Mouse (Mus musculus) midbrain, embryonic 13.5 days (tissue): Measurements from ENCODE around the gene Snf8. TPM values are rescaled to one million over a fixed set of nuclear protein-coding genes. Genes with fewer than 3 reads are reported as not detected.
A peak's percentile ranks its signal among the peaks of the same experiment; 100 is the strongest.

Source experiments
- ATAC-seq: fragments of 200-750 bp; cut with Nextera tagmentation; 2 replicates; pipeline ENCODE4 v1.8.0; 2017; ENCODE audit warnings: mild to moderate bottlenecking, moderate TSS enrichment, moderate library complexity
- H3K27ac ChIP-seq: fragments of 300-500 bp; sonication (generic); 2 replicates; pipeline ENCODE4 v1.5.1; 2015; ENCODE audit warnings: inconsistent platforms, mild to moderate bottlenecking, moderate library complexity
- H3K27me3 ChIP-seq: fragments of 300-500 bp; sonication (generic); 2 replicates; pipeline ENCODE4 v1.6.1; 2015; ENCODE audit warnings: mild to moderate bottlenecking, inconsistent platforms
- H3K36me3 ChIP-seq: fragments of 300-500 bp; sonication (generic); 2 replicates; pipeline ENCODE4 v1.6.1; 2015; ENCODE audit warnings: mild to moderate bottlenecking, inconsistent platforms
- H3K4me1 ChIP-seq: fragments of 300-500 bp; sonication (generic); replicated peaks from 2 replicates; pipeline ENCODE4 v1.6.1; 2015; ENCODE audit warnings: inconsistent platforms
- H3K4me2 ChIP-seq: fragments of 300-500 bp; sonication (generic); replicated peaks from 2 replicates; pipeline ENCODE4 v1.6.1; 2015; ENCODE audit warnings: moderate library complexity, mild to moderate bottlenecking, inconsistent platforms
- H3K4me3 ChIP-seq: fragments of 300-500 bp; sonication (generic); replicated peaks from 2 replicates; pipeline ENCODE4 v1.5.1; 2015; ENCODE audit warnings: mild to moderate bottlenecking, inconsistent platforms
- H3K9ac ChIP-seq: fragments of 300-500 bp; sonication (generic); replicated peaks from 2 replicates; pipeline ENCODE4 v1.6.1; 2015; ENCODE audit warnings: mild to moderate bottlenecking, inconsistent platforms
- H3K9me3 ChIP-seq: fragments of 300-500 bp; sonication (generic); 2 replicates; pipeline ENCODE4 v1.6.1; 2016; ENCODE audit warnings: mild to moderate bottlenecking, inconsistent platforms
- WGBS: fragments of 180-500 bp; shearing (Covaris S2); methylation state at CpG from one replicate; pipeline ENCODE4 v1.1.7; 2015; 5-methylcytosine and 5-hydroxymethylcytosine counted together
- polyA plus RNA-seq: library from polyadenylated mRNA; unstranded; fragments of >200 nt; fragmentation: Nextera tagmentation; extraction: Ambion mirVana; gene quantifications from 2 replicates; pipeline ENCODE4 v1.2.1, GENCODE M21; 2015

Gene Snf8
- polyA plus RNA-seq, 1 experiment from 2014 or later = 142 TPM

DNA sequence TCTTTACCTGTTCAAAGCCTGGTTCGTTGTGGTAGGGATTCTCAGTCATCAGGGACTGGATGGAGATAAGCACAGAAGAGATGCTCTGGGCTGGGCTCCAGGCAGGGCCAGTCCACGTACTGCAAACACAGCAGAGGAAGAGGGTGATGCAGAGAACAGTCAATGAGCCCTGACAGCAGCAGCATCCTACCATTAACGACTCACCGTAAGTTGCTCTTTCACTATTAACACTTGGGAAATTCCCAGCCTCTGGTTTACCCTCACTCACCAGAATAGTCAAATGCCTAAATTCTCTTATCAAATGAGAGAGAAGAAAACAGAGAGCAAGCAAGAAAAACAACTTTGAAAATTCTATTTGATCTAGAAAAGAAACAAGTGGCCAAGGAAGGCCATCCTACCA, 23.6 kb downstream of the Snf8 start:
- Histone ChIP-seq H3K4me2 (no peak overlapping the region), H3K27ac (no peak overlapping the region), H3K36me3 (peaks cover 68% of the 10 kb centered on the region), H3K4me1 (peaks cover 14% of the 10 kb centered on the region), H3K9me3 (no peaks in the 10 kb centered on the region), H3K4me3 (no peak overlapping the region), H3K27me3 (no peaks in the 10 kb centered on the region), H3K9ac (no peak overlapping the region)
- no peak for ATAC-seq
- WGBS = 92% methylated on average over 4 of the region's 4 CpGs

DNA sequence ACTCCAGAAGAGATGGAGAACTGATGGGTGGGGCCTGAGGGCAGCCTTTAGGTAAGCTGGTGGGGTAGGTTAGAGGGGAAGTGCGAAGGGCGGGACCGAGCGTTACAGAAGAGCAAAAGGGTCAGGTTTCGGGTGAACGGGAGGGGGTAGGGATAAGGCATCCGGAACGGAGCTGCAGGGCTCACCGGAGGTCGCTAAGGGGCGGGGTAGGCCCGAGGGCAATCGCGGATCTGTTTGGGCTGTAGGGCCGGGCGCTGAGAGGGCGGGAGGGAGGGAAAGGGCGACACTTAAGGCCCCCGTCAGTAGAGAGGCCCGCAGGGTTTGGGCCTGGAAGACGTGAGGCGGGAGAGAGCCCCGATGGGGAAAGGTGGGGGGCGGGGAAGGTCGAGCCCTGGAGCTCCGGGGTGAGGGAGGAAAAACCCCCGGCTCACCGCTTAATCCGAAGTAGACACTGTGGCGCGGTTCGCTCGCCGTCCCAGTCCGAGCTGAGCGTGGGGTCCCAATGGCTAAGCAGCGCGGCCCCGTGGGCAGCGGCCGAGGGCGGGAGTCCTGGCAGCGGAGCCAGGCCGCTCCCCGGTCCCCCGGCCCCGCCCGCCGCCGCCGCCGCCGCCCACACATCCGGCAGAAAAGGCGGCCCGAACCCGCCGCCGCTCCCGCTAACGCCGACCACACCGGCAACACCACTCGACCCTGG, 30.0 kb downstream of the Snf8 start:
- ATAC-seq = peak; percentile 75
- H3K4me2 ChIP-seq = peak overlapping the region; percentile 98
- peak overlapping the region; percentile 85 for H3K27ac ChIP-seq
- no peaks in the 10 kb centered on the region for H3K27me3 ChIP-seq
- H3K9ac ChIP-seq = peak overlapping the region; percentile 98
- WGBS = under 1% methylated on average over 54 of the region's 64 CpGs
- H3K9me3 ChIP-seq = no peaks in the 10 kb centered on the region
- H3K4me3 ChIP-seq = peak overlapping the region; percentile 95
- H3K36me3 ChIP-seq = peaks cover 21% of the 10 kb centered on the region
- H3K4me1 ChIP-seq = peaks cover 34% of the 10 kb centered on the region

DNA sequence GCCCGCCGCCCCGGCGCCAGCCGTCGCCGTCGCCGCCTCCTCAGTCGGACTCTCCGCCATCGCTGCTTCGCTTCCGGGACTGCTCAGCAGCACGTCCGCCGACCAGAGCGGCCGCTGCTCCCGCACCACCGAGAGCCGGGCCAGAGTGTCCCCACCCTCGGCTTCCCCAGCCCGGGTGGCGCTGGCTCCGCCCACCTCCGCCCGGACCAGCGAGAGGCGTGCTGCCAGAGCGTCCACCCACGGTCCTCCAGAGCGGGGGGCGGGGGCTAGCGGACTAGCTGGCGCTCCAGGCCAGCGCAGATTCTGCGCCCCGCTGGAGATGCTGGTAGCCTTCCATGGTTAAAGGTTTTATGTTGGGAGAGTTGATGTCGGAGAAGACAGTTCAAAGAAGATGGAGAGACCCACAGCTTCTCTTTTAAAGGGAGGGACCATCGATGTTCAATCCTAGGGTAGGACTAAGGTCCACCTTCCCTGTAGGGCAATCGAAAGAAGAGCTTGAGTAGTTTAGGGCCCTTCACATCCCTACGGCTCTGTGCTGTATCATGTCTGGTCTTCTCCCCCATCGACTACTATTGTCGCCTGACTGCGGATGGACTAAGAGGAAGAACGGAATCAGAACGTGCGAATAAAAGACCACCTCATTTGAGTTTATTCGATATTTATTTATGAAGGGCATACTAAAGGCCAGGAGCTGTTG, 30.7 kb downstream of the Snf8 start, which contains the start of gene Ube2z:
Gene Ube2z (minus strand): TSS at position 174 of the 697 bp plus-strand sequence.
- H3K4me3 ChIP-seq = peak within 1 kb of the TSS; percentile 95
- no peaks in the 10 kb centered on the region for H3K9me3 ChIP-seq
- 5% methylated on average over 47 of the region's 50 CpGs for WGBS
- H3K36me3 ChIP-seq = peaks cover 14% of the 10 kb centered on the region
- H3K9ac ChIP-seq = peak within 1 kb of the TSS; percentile 98
- H3K4me2 ChIP-seq = peak within 1 kb of the TSS; percentile 98
- H3K27me3 ChIP-seq = no peaks in the 10 kb centered on the region
- peak within 1 kb of the TSS; percentile 85 for H3K27ac ChIP-seq
- H3K4me1 ChIP-seq = peaks cover 34% of the 10 kb centered on the region
- peak; percentile 100 for ATAC-seq

DNA sequence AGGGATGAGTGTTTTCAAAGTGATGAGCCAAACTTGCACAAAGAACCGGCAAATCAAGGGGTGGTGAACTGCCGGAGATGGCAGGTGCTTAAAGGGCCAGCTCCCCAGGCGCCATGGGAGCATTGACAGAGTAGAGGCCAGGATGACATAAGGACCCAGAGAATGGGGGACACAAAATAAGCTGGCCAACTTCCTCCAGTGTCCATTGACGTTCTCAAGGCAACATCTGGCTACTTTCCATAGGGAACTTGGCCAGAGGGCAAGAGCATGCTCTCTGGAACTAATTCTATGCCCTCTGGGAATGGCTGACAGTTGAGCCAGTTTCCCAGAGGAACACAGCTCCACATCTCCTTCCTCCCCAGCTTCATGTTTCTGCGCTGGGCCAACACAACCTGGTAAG, 33.5 kb downstream of the Snf8 start:
- Histone ChIP-seq H3K27me3 (no peaks in the 10 kb centered on the region), H3K4me1 (peaks cover 23% of the 10 kb centered on the region), H3K9ac (no peak overlapping the region), H3K4me3 (no peak overlapping the region), H3K36me3 (peaks cover 18% of the 10 kb centered on the region), H3K9me3 (no peaks in the 10 kb centered on the region), H3K4me2 (no peak overlapping the region), H3K27ac (no peak overlapping the region)
- WGBS = 80% methylated on average over 5 of the region's 5 CpGs
- ATAC-seq = no peak

DNA sequence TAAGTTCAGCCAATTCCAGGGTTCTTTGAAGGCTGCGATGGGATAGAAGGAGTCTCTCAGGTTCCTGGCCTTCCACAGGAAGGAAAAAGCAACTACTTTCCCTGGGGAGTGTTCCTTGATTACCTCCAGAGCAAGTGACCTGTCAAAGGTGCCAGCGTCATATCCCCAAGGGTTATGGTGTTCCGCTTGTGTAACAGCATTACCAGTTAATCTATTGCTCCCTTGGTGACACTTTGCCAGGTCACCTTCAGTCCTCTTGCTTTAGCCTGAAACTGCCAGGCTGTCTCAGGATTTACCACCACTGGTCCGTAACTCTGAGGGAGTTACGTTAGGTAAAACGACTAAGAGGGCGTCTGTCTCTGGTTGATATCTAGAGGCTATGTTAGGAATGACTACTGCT, 35.7 kb downstream of the Snf8 start:
- Histone ChIP-seq H3K27me3 (no peaks in the 10 kb centered on the region), H3K4me2 (no peak overlapping the region), H3K9ac (no peak overlapping the region), H3K27ac (no peak overlapping the region), H3K4me3 (no peak overlapping the region), H3K36me3 (peaks cover 19% of the 10 kb centered on the region), H3K4me1 (peaks cover 29% of the 10 kb centered on the region), H3K9me3 (no peaks in the 10 kb centered on the region)
- WGBS = 90% methylated on average over 7 of the region's 7 CpGs
- no peak for ATAC-seq

DNA sequence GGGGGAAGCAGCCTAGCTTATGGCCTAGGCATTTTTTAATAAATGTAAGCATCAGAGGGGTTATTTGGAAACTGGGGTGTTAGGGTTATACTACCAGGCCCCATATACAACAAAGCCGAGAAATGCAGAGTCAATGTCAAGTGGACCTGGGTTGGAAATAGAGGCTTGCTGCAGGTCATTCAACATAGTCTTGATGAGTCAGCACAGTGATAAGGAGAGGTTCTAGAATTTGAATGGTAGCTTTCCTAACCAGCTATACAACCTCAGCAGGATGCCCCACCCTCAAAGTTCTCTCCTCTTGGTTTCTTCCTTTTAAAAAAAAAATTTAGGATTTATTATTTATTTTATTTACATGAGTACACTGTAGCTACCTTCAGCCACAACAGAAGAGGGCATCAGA, 36.3 kb downstream of the Snf8 start:
- H3K36me3 ChIP-seq = peaks cover 19% of the 10 kb centered on the region
- 89% methylated on average over 1 of the region's 1 CpGs for WGBS
- ATAC-seq = no peak
- H3K4me2 ChIP-seq = no peak overlapping the region
- H3K27me3 ChIP-seq = no peaks in the 10 kb centered on the region
- H3K27ac ChIP-seq = no peak overlapping the region
- H3K9me3 ChIP-seq = no peaks in the 10 kb centered on the region
- peaks cover 23% of the 10 kb centered on the region for H3K4me1 ChIP-seq
- no peak overlapping the region for H3K9ac ChIP-seq
- no peak overlapping the region for H3K4me3 ChIP-seq

DNA sequence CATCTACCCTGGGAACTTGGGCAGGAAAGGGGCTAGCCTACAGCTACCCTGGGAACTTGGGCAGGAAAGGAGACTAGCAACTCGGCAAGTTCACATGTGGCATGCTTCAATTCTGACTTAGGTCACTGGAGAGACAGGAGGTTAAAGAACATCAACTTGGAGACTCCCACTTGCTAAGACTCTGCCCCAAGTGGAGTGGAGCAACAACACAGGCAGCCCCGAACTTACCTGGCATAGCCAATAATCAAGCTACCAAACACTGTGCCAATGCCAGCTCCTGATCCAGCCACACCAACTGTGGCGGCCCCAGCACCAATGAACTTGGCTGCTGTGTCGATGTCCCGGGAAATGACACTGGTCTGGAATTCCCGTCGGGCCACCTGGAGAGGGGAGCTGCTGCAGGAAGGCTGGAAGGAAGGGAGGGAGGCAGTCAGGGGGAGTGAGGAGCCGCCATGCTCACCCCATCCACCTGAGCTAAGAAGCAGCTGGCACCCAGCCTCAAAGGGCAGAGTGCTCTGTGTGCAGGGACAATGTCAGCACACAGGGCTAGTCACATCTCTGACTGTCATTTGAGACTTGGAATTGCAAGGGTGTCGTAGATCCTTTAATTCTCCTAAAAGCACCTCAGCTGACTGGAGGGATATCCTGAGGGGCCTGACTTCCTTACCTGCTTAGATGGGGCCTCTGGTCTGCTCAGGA, 38.8 kb downstream of the Snf8 start:
- Histone ChIP-seq H3K4me3 (0 out of 2 replicates have a peak overlapping the region, but pooled peaks have one; percentile 74), H3K4me1 (peaks cover 19% of the 10 kb centered on the region), H3K27me3 (no peaks in the 10 kb centered on the region), H3K27ac (no peak overlapping the region), H3K9ac (no peak overlapping the region), H3K4me2 (peak overlapping the region; percentile 94; the same call in 1 of the 2 replicates), H3K36me3 (peaks cover 19% of the 10 kb centered on the region), H3K9me3 (no peaks in the 10 kb centered on the region)
- WGBS = 89% methylated on average over 9 of the region's 9 CpGs
- no peak for ATAC-seq

DNA sequence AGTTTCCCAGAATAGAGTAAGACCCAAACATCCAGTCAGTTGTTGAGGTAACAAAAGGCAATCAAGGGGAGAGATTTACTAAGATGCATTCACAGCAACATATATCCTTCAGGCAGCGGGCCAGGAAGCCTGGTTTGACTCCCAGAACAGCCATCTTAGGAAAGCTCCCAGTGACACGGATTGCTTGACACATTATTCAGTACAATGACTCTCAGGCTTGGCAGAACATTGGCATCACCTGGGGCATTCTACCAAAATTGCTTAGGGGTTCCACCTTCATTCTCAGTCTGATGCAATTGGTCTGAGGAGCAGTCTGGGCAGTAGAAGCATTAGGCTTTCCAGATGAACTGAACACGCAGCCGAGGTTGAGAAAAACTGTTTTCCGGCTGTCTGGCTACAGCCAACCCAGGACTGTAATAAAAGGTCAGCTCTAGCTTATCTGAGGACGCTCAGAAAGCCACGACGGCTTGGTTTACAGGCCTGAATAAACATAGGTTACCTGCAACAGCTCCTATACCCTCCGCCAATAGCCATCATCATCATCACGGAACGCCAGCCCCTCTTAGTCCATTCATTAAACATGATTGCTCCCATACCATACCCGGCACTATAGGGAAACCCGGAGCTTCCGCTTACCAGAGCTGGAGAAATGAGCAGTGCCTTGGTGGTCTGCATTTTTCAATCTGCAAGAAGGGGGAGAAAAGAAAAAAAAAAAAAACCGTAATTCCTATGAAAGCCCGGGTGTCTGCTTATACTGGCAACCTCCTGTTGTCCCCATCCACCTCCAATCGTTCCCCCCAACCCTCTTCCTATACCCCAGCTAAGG, 39.9 kb downstream of the Snf8 start:
- no peak for ATAC-seq
- WGBS = 32% methylated on average over 17 of the region's 17 CpGs
- Histone ChIP-seq H3K4me1 (peaks cover 19% of the 10 kb centered on the region), H3K9ac (peak overlapping the region; percentile 89), H3K9me3 (no peaks in the 10 kb centered on the region), H3K4me3 (peak overlapping the region; percentile 74), H3K4me2 (peak overlapping the region; percentile 94), H3K27me3 (no peaks in the 10 kb centered on the region), H3K36me3 (peaks cover 19% of the 10 kb centered on the region), H3K27ac (peak overlapping the region; percentile 69)

DNA sequence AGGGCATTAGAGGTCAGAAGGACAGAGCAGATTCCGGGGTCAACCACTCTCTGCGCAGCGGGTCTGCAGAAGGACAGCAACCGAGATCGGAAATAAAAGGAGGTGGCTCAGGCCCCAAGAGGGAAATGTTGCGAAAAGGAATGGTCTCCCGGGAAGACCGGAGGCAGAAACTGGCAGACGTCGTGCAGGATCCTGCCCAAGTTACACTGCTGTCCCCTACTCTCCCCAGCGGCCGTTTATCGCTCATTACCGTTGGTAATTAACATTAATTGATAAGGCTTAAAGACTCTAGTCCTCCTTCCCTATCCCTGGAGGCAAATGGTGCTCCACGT, 40.5 kb downstream of the Snf8 start:
- 0 out of 2 replicates have a peak, but pooled peaks have one; percentile 0 for ATAC-seq
- Histone ChIP-seq H3K4me1 (peaks cover 19% of the 10 kb centered on the region), H3K9ac (peak overlapping the region; percentile 89), H3K36me3 (peaks cover 19% of the 10 kb centered on the region), H3K4me2 (peak overlapping the region; percentile 94), H3K27me3 (no peaks in the 10 kb centered on the region), H3K9me3 (no peaks in the 10 kb centered on the region), H3K4me3 (peak overlapping the region; percentile 74), H3K27ac (peak overlapping the region; percentile 69)
- WGBS = under 1% methylated on average over 15 of the region's 15 CpGs

DNA sequence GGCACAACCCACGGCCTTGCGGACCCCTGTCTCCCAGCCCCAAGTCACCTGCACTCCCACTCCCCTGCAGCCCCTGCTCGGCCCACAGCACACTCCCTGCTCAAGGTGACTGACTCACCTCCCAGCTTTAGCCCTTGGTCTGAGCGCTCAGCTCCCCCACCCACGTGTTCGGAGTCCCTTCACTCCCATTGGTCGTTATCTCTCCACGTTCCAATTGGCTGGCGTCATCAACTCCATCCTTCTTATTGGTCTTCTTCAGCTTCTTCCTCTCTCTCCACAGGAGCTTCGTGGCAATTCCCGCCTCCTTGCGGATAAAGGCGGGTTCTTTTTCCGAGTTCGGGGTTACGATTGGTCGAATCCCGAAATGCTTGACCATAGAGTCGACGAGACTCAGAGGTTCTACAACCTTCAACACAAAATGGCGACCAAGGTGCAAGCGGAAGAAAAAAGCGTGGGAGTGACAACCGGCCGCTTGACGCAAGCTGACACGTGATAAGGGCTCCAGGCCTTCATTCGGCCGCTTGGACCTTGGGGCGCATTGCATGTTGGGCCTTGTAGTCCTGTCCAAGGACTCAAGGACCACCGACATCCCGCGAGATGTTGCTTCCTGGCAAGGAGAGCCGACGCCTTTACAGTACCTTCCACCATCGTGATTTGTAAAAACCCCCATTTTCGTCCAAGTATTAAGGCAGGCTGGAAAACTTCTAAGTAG, 41.0 kb downstream of the Snf8 start, which contains the start of gene Atp5g1:
Gene Atp5g1 (minus strand): TSS at position 162 of the 712 bp plus-strand sequence.
- Histone ChIP-seq H3K9ac (peak within 1 kb of the TSS; percentile 89), H3K27ac (peak within 1 kb of the TSS; percentile 80), H3K9me3 (no peaks in the 10 kb centered on the region), H3K27me3 (no peaks in the 10 kb centered on the region), H3K36me3 (peaks cover 18% of the 10 kb centered on the region), H3K4me2 (peak within 1 kb of the TSS; percentile 94), H3K4me1 (peaks cover 19% of the 10 kb centered on the region), H3K4me3 (peak within 1 kb of the TSS; percentile 74)
- WGBS = under 1% methylated on average over 37 of the region's 37 CpGs
- ATAC-seq = peak; percentile 99
